Mouse (Mus musculus) G1E-ER4 (cell line): Measurements from ENCODE around the gene Cntrob. TPM values are rescaled to one million over a fixed set of nuclear protein-coding genes. Genes with fewer than 3 reads are reported as not detected.

ENCODE experiments used
- GATA1 ChIP-seq: IDR thresholded peaks from one replicate; pipeline ENCODE4 v1.8.0; 2012; ENCODE audit warnings: low read length, inconsistent platforms
- polyA plus RNA-seq: library from polyadenylated mRNA; stranded (reverse); fragments of >175 nt; gene quantifications from 2 replicates; pipeline ENCODE4 v1.2.3, GENCODE M21; 2012

The Cntrob gene
- polyA plus RNA-seq, result 39.6 and 50.3 TPM in 2 replicates

DNA sequence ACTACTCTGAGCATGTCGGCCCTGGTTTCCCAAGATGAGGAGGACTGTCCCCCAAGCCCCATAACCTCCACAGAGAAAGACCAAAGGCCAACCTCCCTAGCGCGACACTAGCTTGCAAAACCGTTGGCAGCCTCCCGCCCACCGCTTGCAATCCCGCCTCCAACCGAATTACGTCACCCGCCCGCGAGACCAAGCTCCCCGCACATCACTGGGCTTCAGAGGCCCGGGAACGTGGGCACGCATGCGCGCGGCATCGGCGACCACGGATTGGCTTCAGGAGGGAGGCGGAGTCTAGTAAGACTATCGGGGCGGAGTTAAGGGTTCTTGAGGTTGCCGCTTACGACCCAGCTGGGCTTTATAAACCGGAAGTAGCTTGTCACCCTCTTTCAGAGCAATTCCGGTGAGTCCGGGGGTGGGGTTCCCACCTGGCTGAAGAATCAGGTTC lies at the start of gene Cntrob, which contains the start of gene Trappc1:
TSS of gene Cntrob (minus strand) at position 109 of the 445 bp plus-strand sequence.
TSS of gene Trappc1 (plus strand) at position 314 of the 445 bp plus-strand sequence.
- TF ChIP-seq GATA1, result no peak

DNA sequence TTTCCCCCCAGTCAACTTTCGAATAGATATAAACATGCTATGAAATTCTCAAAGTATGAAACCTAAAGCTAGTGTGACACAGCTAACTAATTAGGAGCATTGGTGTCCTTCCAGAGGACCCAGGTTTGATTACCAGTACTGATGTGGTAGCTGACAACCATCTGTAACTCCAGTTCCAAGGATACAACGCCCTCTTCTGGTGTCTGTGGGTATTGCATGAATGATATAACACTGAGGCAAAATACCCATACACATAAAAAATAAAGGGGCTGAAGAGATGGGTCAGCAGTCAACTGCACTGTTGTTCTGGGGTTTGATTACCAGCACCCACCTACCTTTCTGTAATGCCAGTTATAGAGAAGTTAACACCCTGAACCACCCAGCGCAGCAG lies 49.2 kb upstream of the Cntrob start:
- TF ChIP-seq GATA1, result no peak

DNA sequence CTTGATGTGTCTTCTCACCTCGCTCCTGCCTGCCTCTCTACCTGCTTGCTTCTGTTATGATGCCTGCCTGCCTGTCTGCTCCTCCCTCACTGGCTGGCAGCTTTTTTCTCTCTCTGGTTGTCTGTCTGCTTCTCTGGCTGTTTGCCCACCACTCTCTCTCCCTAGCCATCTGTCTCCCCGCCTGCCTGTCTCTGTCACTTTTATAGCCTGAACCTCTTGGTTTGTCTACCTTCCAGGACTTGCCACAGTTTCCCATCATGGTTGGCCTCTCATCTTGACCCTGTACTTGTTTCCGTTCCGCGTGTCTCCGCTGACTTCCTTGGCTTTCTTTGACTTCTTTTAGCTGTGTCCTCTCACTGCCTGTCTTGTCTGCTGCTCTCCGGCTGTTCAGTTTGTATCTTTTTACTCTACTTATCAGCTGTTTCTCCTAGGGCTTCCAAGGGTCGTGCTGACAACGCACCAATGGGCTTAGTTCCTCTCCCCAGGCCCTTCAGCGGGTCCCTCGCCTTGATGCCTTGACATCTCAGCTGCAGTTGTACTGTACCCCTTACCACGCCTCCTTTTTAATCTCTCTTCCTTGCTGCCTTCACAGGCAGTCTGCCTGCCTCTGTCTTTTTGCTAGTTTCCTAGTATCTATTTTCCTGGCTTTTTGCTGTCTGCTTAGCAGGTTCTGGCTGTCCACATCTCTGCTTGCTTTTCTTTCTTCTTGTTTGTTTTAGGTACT lies 48.6 kb upstream of the Cntrob start:
- no peak for TF ChIP-seq GATA1

DNA sequence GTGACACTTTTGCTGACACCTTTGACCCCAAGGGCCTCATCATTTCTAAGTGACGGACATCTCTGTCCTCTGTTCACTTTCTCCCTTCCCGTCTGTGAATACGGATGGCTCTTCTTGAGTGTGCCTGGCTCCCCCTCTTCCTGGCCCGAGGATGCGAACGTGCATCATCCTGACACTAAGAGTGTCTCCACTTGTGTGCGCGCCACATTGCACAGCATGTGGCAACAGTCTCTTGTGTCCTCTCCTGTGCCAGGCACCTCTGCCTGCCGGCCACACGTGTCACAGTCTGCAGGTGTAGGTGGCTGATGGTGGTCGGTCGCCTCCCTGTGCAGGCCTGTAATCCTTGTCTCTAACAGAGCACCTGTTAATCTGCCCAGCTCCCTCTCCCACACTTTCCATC lies 48.0 kb upstream of the Cntrob start:
- TF ChIP-seq GATA1, result no peak

DNA sequence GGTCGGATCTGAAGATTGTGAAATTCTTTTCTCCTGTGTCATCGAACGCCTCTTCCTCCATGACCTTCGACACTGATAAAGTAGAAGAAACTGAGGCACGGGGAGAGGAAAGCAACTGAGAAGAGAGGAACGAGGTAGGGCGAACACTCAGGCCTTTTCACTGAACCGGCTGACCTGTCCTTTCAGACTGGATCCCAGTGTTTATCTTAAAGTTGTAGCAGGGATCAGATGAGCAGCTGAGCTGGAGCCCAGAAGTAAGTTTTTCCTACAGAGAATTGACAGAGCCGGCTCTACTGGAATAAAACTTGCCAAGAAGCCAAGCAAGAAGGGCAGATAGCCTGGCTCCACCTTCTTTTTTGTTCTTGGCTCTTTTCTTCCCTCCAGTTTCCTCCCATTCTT lies 47.2 kb upstream of the Cntrob start:
- no peak for TF ChIP-seq GATA1

DNA sequence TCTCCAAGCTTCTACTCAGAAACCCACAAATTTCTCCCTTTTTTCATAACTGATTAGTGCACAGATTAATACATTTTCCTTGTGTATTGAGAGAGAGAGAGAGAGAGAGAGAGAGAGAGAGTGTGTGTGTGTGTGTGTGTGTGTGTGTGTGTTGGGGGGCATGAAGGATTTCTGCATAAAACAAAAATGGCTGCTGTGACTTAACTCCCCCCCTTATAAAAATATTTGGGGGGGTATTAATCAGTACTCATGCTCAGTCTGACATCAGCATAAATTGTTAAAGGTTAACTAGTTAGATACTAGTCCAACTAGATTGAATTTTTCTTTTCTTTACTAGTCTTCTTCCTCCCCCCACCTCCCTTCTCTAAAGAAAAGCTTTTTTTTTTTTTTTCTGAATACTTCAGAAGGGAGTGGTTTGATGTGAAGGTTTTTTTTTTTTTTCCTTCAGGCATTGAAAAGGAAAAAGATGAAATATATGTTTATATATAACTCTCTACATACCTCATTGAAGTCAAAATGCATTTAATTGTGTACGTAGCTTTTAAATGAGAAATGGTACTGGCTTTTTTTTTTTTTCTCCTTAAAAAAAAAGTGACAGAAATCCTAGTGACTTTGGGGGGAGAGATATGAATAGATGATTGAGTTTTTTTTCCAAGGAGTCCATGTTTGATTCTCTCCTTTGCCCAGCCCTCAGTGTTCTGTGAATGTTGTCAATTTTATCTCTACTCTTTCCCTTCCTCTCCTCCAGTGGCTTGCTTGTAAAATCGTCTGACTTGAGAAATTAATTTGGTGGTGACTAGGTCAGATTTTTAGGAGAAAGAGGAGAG lies 46.6 kb upstream of the Cntrob start:
- no peak for TF ChIP-seq GATA1

DNA sequence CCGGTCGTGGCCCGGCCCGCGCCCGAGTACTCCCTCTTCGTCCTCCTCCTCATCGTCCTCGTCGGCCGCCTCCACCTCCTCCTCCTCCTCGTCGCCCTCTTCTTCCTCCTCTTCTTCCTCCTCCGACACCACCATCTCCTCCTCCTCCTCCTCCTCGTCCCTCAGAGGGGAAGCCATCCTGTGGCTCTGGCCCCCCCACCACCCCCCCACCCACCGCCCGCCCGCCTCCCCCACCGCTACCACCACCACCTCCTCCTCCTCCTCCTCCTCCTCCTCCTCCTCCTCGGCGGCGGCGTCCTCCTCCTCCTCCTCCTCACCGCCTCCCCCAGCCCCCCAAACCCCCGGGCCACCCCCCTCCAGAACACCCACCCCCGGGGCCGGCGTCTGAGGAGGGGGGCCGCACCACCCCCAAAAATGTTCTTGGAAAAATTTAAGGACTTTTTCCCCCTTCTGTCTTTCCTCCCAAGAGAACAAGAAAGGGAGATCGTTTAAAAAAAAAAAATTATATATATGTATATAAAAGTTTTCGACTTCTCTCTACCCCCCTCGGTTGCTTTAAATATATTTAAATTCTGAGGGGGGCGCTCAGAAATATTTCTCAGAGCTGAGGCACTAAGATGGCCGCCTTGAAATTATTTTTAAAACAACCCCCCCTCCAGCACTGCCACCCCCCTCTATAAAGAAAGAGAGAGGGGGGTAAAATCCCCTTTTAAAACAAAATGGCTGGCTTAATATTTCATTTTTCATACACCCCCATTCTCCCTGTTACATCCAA lies 45.8 kb upstream of the Cntrob start, which contains the start of gene Chd3:
TSS of gene Chd3 (minus strand) at position 192 of the 775 bp plus-strand sequence.
- no peak for TF ChIP-seq GATA1

DNA sequence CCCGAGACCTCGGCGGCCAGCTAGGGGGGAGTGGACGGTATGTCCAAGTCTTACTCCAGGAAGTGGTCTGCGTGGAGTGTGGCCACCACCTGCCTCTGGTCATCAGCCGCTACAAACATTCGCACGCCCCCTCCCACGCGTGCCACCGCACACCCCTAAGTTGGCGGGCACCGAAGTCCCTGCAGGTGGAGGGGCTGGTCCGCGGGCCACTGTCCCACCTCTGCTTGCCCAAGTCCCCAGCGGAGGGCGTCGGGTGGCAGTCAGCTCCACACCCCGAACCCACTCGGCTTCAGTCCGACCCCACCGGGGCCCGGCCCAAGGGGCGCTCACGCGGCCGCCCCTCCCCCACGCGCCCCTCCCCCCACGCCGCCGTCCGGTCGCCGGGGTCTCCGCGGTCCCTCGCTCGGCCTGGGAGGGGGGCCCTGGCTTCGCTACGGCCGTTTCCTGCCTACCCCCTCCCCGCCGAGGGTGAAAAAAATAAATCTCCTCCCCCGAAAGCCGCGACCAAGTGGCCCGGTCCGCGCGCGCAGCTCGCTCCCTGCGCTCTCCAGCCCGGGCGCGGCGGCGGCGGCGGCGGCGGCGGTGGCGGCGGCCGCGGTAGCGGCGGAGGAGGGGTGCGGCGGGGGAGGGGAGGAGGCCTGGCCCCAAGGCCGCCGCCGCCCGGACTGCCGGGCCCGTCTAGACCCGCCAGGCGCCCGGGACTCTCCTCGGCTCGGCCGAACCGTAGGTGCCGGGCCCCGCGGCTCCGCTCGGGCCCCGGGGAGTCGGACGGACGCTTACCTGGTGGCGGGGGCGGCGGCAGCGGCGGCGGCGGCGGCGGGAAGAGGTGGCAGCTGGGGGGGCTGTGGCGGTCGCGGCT lies 45.0 kb upstream of the Cntrob start:
- TF ChIP-seq GATA1, result no peak

DNA sequence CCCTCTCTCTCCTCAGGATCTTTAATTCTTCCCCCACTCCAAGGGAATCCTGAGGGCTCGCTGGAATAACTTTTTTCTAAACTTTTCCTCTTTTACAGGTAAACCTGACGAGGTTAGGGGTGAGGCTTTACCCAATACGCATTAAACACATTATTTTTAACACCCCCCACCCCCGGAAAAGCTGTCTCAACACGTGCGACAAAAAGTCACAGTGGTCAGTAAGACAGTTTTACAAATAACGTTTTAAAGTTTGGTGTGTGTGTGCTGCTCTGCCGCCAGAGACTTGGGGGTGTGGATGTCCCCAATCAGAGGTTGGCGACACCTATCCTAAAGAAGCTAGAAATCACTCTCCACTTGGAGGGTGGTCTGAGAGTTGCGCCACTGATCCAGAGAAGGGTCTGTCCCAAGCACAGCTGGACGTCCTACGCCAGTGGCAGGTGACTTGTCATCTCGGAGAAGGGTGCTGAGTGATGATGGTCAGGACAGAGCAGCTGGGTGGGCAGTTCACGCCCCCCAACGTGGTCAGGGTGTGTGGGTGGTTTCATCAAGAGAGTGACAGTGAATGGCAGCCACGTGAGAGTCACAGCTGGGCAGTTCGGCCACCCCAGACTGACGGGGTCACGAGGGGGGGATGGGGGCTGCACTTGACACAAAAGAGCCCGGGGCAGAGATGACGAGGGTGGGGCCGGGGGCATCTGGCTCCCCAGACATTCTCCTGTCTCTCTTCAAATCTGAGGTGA lies 44.2 kb upstream of the Cntrob start:
- TF ChIP-seq GATA1, result no peak

DNA sequence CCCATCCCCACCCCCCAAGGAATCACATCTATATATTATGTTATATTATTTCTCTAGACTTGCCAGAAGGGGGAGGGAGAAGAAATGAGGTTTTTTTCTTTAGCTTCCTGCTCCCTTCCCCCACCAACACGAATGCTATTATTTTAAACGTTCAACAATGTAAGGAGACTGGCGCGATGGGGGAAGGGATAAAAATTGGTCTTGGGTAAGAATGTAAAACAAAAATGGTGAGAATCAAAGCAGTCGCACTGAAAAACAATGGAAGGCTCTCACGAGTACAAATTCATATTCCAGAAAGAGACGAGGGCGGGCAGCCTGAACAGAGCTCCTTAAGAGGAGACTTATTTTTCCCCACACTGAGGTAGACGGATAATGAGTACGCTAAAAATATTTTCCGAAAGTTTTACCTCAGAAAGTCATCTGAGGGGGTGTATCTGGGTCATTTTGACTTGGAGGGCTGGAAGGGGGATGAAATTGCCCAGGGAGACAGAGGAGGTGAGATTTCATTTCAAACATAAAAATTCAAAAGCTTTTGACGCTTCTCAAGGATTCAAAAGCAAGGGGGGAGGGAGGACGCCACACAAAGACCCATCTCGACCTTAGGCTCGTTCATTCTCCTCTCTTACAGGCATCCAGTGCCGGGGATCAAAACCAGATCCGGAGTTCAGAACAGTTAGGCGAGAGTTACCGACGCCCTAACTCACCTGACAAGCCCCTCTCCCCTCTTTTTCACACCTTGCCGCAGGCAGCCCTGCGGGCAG lies 43.5 kb upstream of the Cntrob start:
- no peak for TF ChIP-seq GATA1

DNA sequence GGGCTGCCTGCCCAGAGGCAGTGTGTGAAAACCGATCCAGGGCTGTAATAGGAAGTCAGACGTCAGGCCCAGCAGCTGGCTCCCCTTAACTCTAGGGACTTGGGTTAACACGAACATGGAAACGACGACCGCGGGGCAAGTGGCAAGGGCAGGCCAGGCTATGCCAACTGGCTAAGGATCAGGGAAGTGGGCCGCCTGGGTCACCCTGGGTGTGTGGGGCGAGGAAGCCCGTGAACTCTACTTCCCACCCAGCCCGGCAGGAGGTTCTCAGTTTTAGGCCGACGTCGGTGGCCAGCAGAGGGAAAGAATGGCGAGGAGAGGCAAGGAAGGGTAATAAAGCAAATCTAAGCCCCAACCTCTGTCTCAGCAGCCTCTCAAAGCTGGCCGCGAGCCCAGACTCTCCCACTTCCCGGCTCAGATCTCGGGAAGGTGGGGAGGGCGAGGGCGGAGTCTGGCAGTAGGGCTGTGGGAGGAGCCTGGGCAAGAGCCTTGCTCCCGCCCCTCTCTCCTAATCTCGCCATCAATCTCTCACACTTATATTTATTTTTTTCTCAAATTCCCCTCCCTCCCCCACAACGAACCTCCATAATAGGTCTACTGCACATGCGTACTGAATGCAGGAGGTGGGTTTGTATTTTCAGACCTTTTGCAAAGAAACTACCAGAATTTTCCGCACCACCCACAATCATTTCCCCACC lies 42.7 kb upstream of the Cntrob start:
- no peak for TF ChIP-seq GATA1

DNA sequence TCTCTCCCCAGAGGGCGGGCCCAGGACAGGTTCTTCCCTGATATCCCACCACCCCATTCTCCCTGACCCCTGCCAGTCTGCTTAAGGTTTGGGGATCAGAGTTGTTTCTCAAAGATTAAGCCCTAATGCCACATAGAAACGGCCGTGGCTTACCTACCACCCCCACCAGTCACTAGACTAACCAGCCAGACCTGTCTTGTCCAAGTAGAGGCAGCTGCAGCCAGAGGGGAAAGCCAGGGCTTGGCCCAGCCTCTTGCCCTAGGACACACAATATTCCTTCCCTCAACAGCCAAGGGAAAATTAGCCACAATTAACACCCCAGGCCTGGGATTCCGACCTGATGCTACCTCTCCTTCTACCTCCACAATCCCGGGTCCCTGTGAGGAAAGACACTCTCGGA lies 42.1 kb upstream of the Cntrob start:
- TF ChIP-seq GATA1, result no peak

DNA sequence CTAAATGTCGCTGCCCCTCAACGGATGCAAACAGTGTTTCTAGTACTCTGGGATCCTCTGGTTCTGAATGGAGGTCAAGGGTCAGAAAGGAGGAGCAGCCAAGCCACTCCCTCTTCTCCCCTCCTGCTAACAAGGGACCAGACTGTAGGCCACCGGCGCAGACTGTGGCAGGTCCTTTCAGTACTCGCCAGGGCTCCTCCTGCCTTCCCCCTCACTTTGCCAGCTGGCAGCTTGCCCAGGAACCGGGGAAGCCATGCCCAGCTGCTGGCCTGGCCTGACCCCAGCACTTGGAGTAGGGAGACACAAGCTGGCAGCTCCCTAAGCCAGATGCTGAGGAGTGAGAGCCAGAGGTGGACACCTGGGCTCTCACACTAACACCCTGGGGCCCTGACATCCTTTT lies 41.3 kb upstream of the Cntrob start:
- no peak for TF ChIP-seq GATA1
